Mouse (Mus musculus) lung, embryonic 16.5 days (tissue): ENCODE measurements at regions not wholly inside any gene's neighbourhood (a gene's known extent, or its start where the extent isn't known, plus 50 kb on each side); places are given as distances from the start of the nearest gene placed in this dataset.

Experiments used
- ATAC-seq: fragments of 200-750 bp; cut with Nextera tagmentation; 2 replicates; pipeline ENCODE4 v1.8.0; 2017; ENCODE audit warnings: low read depth, mild to moderate bottlenecking, moderate library complexity
- H3K27ac ChIP-seq: fragments of 300-500 bp; sonication (generic); 2 replicates; pipeline ENCODE4 v1.5.1; 2014; ENCODE audit warnings: mild to moderate bottlenecking, control low read depth, low read length
- H3K27me3 ChIP-seq: fragments of 300-500 bp; sonication (generic); 2 replicates; pipeline ENCODE4 v1.6.1; 2014; ENCODE audit warnings: low read depth, low read length, mixed read lengths; ENCODE audit not compliant: control insufficient read depth, insufficient read depth
- H3K36me3 ChIP-seq: fragments of 300-500 bp; sonication (generic); 2 replicates; pipeline ENCODE4 v1.6.1; 2014; ENCODE audit warnings: low read length; ENCODE audit not compliant: control insufficient read depth, insufficient read depth
- H3K4me1 ChIP-seq: fragments of 300-500 bp; sonication (generic); replicated peaks from 2 replicates; pipeline ENCODE4 v1.6.1; 2014; ENCODE audit warnings: low read length, mixed read lengths; ENCODE audit not compliant: control insufficient read depth, insufficient read depth
- H3K4me2 ChIP-seq: fragments of 300-500 bp; sonication (generic); 2 replicates; pipeline ENCODE4 v1.6.1; 2014; ENCODE audit warnings: low read depth, low read length, control low read depth
- H3K4me3 ChIP-seq: fragments of 300-500 bp; sonication (generic); 2 replicates; pipeline ENCODE4 v1.5.1; 2014; ENCODE audit warnings: mild to moderate bottlenecking, low read length, control low read depth
- H3K9ac ChIP-seq: fragments of 300-500 bp; sonication (generic); 2 replicates; pipeline ENCODE4 v1.6.1; 2014; ENCODE audit warnings: low read length, control low read depth
- H3K9me3 ChIP-seq: fragments of 300-500 bp; sonication (generic); 2 replicates; pipeline ENCODE4 v1.6.1; 2016; ENCODE audit warnings: low read length; ENCODE audit not compliant: control insufficient read depth
- WGBS: fragments of 180-500 bp; shearing (Covaris S2); extraction: QIAGEN DNeasy Blood & Tissue Kit; methylation state at CpG from one replicate; pipeline ENCODE4 v1.1.7; 2014; 5-methylcytosine and 5-hydroxymethylcytosine counted together

DNA sequence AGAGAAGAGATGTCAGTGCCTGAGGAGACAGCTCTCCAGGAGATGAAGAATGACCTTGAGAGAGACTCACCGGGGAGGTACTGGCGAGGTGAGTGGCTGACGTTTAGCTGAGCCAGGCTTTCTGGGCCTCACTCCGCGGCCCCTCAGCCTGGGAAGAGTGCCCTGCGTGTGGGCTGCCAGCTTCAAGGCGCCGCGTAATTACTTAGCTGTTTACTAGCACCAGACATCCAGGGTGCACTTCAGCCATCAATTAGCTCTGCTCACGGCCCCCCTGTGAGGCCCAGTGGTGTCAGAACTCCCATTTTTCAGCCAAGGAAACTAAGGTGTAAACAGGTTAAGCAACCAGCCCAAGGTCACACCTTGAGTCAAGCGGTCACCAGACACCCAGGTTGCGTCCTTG lies 485.8 kb downstream of the Bnc2 start:
- Histone ChIP-seq H3K4me1 (no peaks in the 10 kb centered on the region), H3K27ac (no peak overlapping the region), H3K4me3 (no peak overlapping the region), H3K36me3 (no peaks in the 10 kb centered on the region), H3K27me3 (no peaks in the 10 kb centered on the region), H3K9me3 (no peaks in the 10 kb centered on the region), H3K9ac (no peak overlapping the region), H3K4me2 (no peak overlapping the region)
- ATAC-seq: no peak
- 50% methylated on average over 12 of the region's 12 CpGs for WGBS

DNA sequence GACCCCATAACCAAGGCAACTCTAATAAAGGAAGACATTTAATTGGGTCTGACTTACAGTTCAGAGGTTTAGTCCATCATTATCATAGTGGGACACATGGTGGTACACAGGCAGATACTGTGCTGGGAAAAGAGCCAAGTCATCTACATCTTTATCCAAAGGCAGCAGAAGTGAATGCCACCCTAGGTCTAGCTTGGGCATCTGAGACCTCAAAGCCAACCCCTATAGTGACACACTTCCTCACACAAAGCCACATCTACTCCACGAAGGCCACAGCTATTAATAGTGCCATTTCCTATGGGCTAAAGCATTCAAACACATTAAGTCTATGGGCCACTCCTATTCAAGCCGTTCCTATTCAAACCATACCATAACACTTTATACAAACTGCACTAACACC lies 483.8 kb downstream of the Bnc2 start:
- 64% methylated on average over 2 of the region's 2 CpGs for WGBS

DNA sequence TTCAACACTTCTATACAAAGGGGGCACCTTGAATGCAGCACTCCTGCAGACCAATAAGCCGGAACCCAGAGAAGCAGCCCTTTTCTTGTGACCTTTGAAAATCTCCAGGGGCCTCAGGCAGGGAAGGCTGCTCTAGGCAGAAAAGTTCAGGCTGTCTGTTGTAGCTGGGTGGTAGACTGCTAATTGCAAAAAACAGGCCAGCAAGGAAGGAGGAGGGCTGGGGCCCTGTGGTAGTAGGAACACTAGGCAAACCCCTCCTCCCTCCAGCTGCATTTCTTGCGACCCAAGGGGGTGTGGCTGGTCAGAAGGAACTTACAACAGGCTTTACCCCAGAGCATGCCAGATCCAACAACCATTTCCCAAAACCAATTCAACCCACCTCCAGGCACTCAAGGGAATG lies 482.8 kb downstream of the Bnc2 start:
- ATAC-seq: no peak
- Histone ChIP-seq H3K9ac (no peak overlapping the region), H3K27me3 (no peaks in the 10 kb centered on the region), H3K4me2 (no peak overlapping the region), H3K27ac (no peak overlapping the region), H3K4me3 (no peak overlapping the region), H3K4me1 (no peaks in the 10 kb centered on the region), H3K9me3 (no peaks in the 10 kb centered on the region), H3K36me3 (no peaks in the 10 kb centered on the region)
- WGBS: 78% methylated on average over 2 of the region's 2 CpGs

More for the DNA sequence above, 483.8 kb downstream of the Bnc2 start:
- Histone ChIP-seq H3K27me3 (no peaks in the 10 kb centered on the region), H3K36me3 (no peaks in the 10 kb centered on the region), H3K4me1 (no peaks in the 10 kb centered on the region), H3K27ac (no peak overlapping the region), H3K4me3 (no peak overlapping the region), H3K9ac (no peak overlapping the region), H3K9me3 (no peaks in the 10 kb centered on the region), H3K4me2 (no peak overlapping the region)
- no peak for ATAC-seq

DNA sequence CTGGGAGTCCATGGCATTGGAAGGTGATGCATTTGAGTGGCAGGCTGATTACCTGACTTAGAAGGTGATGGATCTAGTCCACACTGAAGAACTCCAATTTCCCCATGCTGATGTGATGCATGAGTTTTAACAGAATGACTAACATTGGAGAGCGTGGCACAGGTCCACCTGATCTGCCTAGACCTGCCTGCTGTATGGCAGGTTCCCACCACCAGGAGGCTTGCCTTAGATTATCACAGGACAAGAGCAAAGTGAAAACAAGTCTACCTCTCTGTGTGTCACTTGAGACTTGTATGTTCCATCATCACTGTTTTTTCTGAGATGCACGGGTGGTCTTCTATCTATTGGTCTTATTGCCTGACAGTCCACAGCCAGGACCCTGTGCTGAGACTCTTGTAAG lies 478.3 kb downstream of the Bnc2 start:
- Histone ChIP-seq H3K9ac (no peak overlapping the region), H3K4me2 (no peak overlapping the region), H3K9me3 (no peaks in the 10 kb centered on the region), H3K27ac (no peak overlapping the region), H3K4me3 (no peak overlapping the region), H3K4me1 (peaks cover 3% of the 10 kb centered on the region; the same call in 1 of the 2 replicates), H3K27me3 (no peaks in the 10 kb centered on the region), H3K36me3 (no peaks in the 10 kb centered on the region)
- WGBS: 77% methylated on average over 2 of the region's 2 CpGs
- no peak for ATAC-seq

DNA sequence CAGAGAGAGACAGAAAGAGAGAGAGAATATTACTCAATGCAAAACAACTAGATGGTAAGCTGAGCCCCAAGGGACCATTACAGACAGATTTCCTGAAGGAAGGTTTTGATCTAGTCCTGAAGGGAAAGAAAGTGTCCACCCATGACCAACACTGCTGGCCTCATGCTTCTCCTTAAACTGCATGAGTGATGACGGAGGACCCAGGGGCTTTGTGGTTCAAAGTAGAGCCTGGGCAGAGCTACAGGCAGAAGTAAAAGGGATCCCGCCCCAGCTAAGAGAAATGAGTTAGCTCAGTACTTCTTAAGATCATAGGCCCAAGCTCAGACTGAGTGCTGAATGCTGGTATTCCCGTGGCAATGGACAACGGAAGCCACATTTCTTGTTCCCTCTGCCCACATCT lies 476.9 kb downstream of the Bnc2 start:
- no peak for ATAC-seq
- Histone ChIP-seq H3K4me1 (peaks cover 3% of the 10 kb centered on the region; the same call in 1 of the 2 replicates), H3K27me3 (no peaks in the 10 kb centered on the region), H3K4me2 (no peak overlapping the region), H3K4me3 (no peak overlapping the region), H3K9ac (no peak overlapping the region), H3K36me3 (no peaks in the 10 kb centered on the region), H3K9me3 (no peaks in the 10 kb centered on the region), H3K27ac (no peak overlapping the region)
- WGBS: 86% methylated on average over 4 of the region's 4 CpGs

DNA sequence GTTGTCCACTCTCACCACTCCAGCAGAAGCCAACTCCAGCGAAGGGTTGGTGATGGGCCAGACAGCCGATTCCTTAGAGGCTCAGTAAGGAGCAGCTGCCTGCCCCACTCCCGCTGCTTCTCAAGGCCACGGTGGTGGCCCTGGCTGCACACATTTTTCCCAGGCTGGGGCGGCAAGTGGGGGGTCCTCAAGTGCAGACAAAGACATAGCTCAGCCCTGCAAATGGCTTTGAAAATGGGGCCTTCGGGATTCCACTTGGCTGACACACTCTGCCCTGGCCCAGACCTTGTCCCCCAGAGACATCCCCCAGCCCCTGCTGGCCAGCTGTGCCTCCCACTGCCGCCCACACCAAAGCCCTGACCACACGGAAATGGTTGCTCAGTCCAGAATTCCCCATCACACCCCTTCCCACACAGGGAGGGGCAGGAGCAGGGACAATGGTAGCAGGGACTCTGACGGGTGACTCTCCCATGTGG lies 475.9 kb downstream of the Bnc2 start:
- Histone ChIP-seq H3K27me3 (no peaks in the 10 kb centered on the region), H3K9ac (no peak overlapping the region), H3K4me1 (peaks cover 3% of the 10 kb centered on the region; the same call in 1 of the 2 replicates), H3K9me3 (no peaks in the 10 kb centered on the region), H3K36me3 (no peaks in the 10 kb centered on the region), H3K27ac (no peak overlapping the region), H3K4me3 (no peak overlapping the region), H3K4me2 (no peak overlapping the region)
- ATAC-seq: peak; percentile 68
- 30% methylated on average over 9 of the region's 9 CpGs for WGBS

DNA sequence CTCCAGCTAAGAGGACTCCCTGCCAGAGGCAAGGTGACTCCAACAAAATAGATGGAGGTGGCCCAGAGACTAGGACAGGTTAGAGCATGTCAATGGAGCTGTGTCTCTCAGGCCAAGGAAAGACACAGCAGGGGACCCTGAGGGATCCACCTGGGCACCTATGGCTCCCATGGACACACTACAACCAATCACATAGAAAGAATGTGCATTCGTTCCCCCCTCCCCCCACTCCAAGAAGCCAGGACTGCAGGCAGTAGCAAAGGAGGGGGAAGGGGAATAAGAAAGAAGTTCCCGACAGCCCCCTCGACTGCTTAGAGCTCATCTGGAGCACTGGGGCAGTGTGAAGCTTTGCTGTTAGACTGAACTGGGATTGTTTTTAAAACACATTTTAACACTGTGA lies 474.1 kb downstream of the Bnc2 start:
- no peak for ATAC-seq
- 69% methylated on average over 3 of the region's 3 CpGs for WGBS
- no peak overlapping the region for H3K4me3 ChIP-seq
- H3K9ac ChIP-seq: no peak overlapping the region
- no peak overlapping the region for H3K27ac ChIP-seq
- H3K9me3 ChIP-seq: no peaks in the 10 kb centered on the region
- no peaks in the 10 kb centered on the region for H3K36me3 ChIP-seq
- no peak overlapping the region for H3K4me2 ChIP-seq
- H3K27me3 ChIP-seq: no peaks in the 10 kb centered on the region
- H3K4me1 ChIP-seq: peaks cover 3% of the 10 kb centered on the region; the same call in 1 of the 2 replicates

DNA sequence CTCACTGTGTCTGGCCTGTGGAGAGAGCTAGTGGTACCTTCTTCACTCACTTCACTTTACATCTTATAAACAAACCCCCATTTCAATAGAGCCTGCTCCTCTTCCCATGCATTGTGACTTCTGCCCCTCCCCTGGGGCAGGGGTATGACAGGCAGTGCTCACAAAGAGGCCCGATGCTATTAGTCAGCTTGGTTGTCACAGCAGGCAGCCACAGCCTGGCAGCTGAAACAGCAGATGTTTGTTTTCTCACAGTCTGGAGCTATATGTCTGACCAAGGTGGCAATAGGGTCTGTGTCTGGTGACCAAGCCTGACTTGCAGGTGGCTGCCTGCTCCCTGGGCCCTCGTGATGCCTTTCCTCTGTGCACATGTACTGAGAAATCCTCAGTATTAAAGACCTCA lies 472.8 kb downstream of the Bnc2 start:
- H3K36me3 ChIP-seq: no peaks in the 10 kb centered on the region
- no peak for ATAC-seq
- WGBS: 35% methylated on average over 2 of the region's 2 CpGs

DNA sequence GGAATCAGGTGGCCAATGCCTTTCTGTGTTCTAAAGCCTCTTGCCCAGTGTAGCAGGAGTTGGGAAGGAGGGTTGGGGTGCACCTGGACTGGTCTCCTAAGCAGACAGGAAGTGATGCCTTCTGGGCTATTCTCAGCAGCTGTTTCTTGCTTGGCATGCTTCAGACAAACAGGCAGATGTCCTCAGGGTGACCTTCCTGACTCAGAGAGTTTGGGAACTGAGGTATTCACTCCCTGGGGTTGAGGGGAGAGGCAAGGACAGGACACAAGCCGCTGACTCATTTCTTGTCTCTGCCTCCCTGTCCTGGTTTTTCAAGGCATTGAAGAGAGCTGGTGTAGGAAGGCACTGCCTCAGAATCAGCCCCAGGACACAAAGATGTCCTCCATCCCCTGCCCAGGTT lies 471.4 kb downstream of the Bnc2 start:
- Histone ChIP-seq H3K27ac (no peak overlapping the region), H3K9ac (no peak overlapping the region), H3K4me3 (no peak overlapping the region), H3K9me3 (no peaks in the 10 kb centered on the region), H3K36me3 (no peaks in the 10 kb centered on the region), H3K4me2 (no peak overlapping the region), H3K27me3 (no peaks in the 10 kb centered on the region), H3K4me1 (peaks cover 7% of the 10 kb centered on the region)
- WGBS: 38% methylated on average over 1 of the region's 1 CpGs
- ATAC-seq: no peak

More for the DNA sequence above, 472.8 kb downstream of the Bnc2 start:
- Histone ChIP-seq H3K9me3 (no peaks in the 10 kb centered on the region), H3K9ac (no peak overlapping the region), H3K4me1 (peaks cover 3% of the 10 kb centered on the region; the same call in 1 of the 2 replicates), H3K27ac (no peak overlapping the region), H3K27me3 (no peaks in the 10 kb centered on the region), H3K4me3 (no peak overlapping the region), H3K4me2 (no peak overlapping the region)

DNA sequence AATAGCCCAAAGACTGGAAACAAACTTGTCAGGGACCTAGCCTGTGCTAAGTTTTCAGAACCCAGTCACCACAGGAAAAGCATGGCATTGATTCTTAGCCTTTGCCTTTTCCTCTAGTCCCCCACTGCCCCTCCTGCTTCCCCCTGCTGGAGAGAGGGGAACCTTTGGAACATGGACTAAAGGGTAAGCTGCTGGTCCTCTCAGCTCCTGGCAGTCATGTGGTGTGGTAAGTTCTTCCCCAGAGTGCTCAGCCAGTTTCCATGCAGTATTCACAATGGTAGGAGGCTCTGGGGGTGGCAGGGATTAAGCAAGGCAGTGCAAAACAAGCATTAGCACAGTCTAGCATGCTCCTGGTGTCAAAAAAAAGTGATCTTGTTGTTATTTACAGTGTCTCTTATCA lies 470.3 kb downstream of the Bnc2 start:
- Histone ChIP-seq H3K27me3 (no peaks in the 10 kb centered on the region), H3K9me3 (no peaks in the 10 kb centered on the region), H3K27ac (no peak overlapping the region), H3K4me3 (no peak overlapping the region), H3K4me1 (peaks cover 5% of the 10 kb centered on the region), H3K4me2 (no peak overlapping the region), H3K36me3 (no peaks in the 10 kb centered on the region), H3K9ac (no peak overlapping the region)
- no peak for ATAC-seq
